Mouse (Mus musculus) frontal cortex, postnatal 10 days (tissue): Measurements from ENCODE around the gene Vcp.
A peak's percentile ranks its signal among the peaks of the same experiment; 100 is the strongest.

Experiments used
- DNase-seq, 2 experiments: peaks; one replicate each; pipeline ENCODE4 v3.0.0; 2022; ENCODE audit warnings: low spot score in 2 of 2, mixed read lengths in 1 of 2

Gene Vcp

GRCm38 (mm10) chr4:43000141-43000986 is at the start of gene Vcp:
Vcp (minus strand) TSS chr4:43000507.
- DNase-seq: peak; percentile 99

DNA sequence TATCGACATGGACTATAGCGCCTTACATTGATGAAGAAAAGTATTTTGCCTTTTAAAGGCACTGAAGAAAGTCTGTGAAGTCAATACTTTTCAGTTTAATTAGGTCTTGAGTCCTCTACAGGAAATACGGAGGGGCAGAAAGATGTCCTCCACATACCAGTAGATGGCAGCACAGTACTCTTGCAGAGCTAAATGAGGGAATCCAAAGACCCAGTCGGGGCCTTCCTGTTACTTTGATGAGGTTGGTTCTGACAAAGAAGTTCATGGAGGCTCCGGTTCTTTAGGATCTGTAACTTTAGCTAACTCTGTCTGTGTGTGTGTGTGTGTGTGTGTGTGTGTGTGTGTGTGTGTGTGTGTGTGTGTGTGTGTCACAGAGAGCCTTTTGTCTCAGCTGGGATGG is 46.9 kb upstream of the Vcp start:
- peak; percentile 60 to 72 for DNase-seq

- DNase-seq: no peak
These were observed 46.3 kb upstream of the Vcp start for GRCm38 (mm10) chr4:43046607-43047006.

DNA sequence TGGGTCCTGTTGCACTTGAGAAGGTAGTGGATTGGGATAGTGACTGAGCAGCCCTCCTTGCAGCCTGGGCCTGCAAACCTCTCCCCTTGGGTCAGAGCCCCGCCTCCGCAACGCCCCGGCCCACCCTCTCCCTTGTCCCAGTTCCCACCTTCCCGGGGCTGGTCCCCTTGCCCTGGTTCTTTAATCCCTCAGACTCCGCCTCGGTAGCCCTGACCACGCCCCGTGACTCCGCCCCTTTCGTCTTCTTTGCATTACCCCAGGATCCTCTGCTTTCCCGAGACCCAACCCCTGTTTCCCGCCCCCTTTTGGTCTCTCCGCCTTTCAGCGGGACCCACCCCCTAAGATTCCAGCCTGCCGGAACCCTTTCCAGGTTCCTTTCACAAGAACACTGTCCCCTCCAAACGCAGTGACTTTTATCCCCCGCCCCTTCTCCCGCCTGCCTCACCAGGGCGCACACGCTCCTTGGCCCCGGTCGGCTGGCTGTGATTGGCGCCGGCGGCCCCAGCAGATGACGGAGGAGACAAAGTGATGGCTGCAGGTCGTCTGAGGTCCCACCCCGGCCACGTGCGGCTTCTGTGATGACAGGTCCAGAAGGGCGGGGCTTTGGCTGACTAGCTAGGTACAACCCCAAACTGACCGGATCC is 45.5 kb upstream of the Vcp start, which contains the start of gene Fam214b:
TSS of gene Fam214b (minus strand) at position 562 of the 644 bp plus-strand sequence.
- peak; percentile 94 to 96 for DNase-seq

GRCm38 (mm10) chr4:43045285-43045658 is 45.0 kb upstream of the Vcp start:
- DNase-seq: no peak

GRCm38 (mm10) chr4:43044673-43045072 is 44.4 kb upstream of the Vcp start:
- DNase-seq: no peak

GRCm38 (mm10) chr4:43043644-43044357 is 43.5 kb upstream of the Vcp start:
- DNase-seq: peak; percentile 67 to 78

GRCm38 (mm10) chr4:43040881-43041547 is 40.7 kb upstream of the Vcp start:
- no peak for DNase-seq

DNA sequence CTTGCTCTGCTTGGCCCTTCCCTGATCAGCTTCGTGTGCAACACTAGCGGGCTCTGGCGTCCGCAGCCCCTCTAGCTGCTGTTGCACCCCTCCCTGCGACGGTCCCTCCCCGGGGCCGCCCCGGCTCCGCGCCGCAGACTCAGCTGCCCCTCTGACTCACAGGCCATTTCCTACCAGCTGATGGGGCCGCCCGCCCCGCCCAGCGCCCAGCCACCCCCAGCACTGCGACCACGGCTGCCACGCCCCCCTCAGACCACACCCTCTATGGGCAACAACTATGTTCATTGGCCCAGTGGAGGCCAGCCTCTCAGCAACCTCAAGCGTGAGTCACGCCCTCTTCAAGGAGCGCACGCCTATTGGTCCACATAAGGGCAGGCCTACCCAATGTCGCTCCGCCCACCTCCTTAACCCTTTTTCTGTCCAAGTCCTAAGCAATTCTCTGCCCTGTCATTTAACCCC is 39.8 kb upstream of the Vcp start:
- DNase-seq: peak; percentile 95 to 97

DNA sequence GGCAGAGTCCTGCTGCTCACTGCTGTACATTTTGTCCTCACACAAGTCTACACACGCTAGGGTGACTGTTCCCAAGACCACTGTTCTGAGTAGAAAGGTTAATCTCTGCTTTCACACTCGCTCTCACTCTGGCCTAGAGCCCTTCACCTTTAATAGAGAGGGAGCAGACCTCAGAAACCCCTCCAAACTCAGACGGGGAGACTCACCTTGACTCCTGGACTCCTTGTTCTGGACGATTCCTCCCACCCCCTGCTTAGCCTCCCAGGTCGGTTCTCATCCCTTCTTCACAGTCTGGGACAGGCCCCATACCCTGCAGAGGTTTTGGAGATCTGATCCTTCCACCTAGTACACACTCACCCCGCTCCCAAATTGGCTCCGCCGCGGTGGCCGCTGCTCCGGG is 39.3 kb upstream of the Vcp start:
- DNase-seq: no peak

DNA sequence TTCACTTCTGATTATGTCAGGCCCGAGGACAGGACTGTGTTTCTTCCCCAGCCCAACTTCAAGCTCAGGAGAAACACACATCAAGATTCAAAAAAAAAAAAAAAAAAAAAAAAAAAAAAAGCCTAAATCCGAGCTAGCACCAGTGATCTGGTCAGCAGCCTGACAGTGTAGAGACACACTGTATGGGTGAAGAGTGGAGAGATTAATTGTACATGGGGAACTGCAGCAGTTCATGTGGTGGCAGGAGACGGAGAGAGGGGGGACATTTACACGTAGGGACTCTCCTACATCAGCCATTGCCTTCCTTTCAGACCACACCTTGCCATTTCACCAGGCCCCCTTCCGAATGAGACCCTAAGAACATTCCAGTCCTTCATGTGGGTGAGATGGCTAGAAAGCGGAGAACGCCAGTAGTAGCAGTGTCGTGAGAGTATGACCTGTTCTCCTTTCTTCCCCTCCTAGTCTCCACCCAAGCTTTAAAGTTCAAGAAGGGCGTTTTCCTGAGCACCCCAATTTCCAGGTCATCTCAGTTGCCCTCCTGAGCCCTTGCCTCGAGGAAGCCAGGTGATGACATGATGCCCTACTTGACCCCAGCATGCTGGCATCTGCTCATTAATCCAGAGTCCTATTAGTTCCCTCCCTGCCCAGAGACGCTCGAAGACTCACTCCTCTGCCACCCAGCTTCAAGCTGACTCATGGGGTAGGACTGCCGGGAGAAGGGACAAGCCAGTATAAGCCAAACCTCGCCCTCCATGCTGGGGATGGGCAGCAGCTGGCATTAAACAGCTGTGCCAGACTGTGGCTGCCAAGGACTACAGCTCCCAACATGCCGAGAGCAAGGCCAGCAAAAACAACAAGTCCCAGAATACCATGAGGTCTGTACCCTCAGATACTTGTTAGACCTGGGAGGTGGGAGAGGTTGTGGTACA is 38.5 kb upstream of the Vcp start:
- DNase-seq: peak; percentile 56 to 60

DNA sequence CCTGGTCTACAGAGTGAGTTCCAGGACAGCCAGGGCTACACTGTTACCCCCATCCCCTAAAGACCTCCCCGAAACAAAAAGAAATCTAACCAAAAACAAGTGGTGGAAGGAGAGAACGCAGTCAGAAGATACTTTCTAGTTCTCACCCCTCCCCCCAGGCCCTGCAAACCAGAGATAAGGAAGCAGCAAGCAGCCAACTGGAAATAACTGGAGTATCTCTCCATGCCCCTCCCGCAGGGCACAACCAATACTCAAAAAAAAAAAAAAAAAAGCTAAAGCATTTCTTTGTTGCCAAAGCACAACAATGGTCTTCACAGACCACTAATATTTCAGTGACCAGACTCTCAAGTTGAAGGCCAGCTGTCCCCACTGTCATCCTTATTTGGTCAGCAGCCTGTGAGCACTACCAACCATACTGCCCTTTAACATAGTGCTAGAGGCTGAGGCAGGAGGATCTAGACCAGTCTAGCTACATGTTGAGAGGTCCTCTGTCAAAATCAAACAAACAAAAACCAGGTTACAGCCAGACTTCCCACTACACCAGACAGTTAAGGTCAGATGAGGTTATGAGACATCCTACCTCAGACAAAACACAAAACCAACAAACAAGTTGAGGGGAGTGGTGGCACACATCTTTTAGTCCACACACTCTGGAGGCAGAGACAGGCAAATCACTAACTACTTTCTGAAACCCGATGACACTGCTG is 37.7 kb upstream of the Vcp start:
- DNase-seq: no peak

- no peak for DNase-seq
These were observed 36.0 kb upstream of the Vcp start for GRCm38 (mm10) chr4:43036356-43036755.

GRCm38 (mm10) chr4:43035851-43036250 is 35.5 kb upstream of the Vcp start:
- no peak for DNase-seq

GRCm38 (mm10) chr4:43033481-43033880 is 33.2 kb upstream of the Vcp start:
- DNase-seq: no peak

GRCm38 (mm10) chr4:43032501-43032900 is 32.2 kb upstream of the Vcp start:
- no peak for DNase-seq

GRCm38 (mm10) chr4:43031237-43031995 is 31.1 kb upstream of the Vcp start, which contains the start of gene Stoml2:
Stoml2 (minus strand) TSS chr4:43031710.
- DNase-seq: peak; percentile 89

- DNase-seq: no peak
These were observed 30.5 kb upstream of the Vcp start for GRCm38 (mm10) chr4:43030780-43031230.

DNA sequence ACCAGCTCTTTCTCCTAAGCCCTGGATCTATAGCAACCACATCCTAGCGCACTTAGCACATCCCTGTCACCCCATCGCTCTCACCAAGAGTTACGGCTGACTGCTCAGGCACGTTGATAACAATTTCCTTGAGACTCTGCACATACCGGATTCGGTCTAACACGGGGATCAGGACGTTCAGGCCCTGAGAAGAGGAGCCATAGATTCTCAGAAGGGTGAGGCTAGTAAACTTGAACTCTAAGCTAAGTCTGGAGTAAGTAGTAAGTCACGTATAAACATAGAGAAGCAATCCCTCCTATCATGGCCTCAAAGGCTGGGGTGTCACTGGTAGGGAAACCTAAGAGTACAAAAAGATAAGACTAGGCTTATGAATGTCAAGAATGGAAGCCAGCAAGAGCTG is 30.0 kb upstream of the Vcp start:
- DNase-seq: no peak
